Comparison of ENCODE assay signal across 24 mouse cellular contexts in genomic region chr4:40183781-40184180, GRCm38 (mm10).
"Had no signal": no experiment of that assay in that cellular context is flagged by ENCODE, and none has a peak within 500 bp of the region (broad histone marks: within the 10 kb centered on the region; RNA-seq: fewer than 3 reads in every experiment).

No protein-coding gene starts in this region.

- H3K27ac ChIP-seq: gastrocnemius, adult 2 months; heart, embryonic 10.5 days; hindbrain, embryonic 10.5 days; hindbrain, embryonic 12.5 days; hindbrain, embryonic 14.5 days; intestine, embryonic 15.5 days; kidney, postnatal 0 days; layer of hippocampus, adult 2 months; left cerebral cortex, adult 2 months; limb, embryonic 10.5 days; limb, embryonic 12.5 days; liver, embryonic 13.5 days; liver, embryonic 15.5 days had no signal

- DNase-seq: gastrocnemius, adult 2 months; gastrocnemius, postnatal 10 days; gastrocnemius, postnatal 25 days; heart, adult 18-20 months; heart, postnatal 10 days; heart, postnatal 4 days; kidney, postnatal 4 days; liver; liver, embryonic 13.5 days had no signal

- H3K4me1 ChIP-seq: heart, embryonic 10.5 days; heart, embryonic 12.5 days; hindbrain, embryonic 10.5 days; hindbrain, embryonic 12.5 days; intestine, embryonic 15.5 days; limb, embryonic 10.5 days; limb, embryonic 12.5 days had no signal

- H3K27me3 ChIP-seq: heart, embryonic 12.5 days; hindbrain, embryonic 12.5 days; intestine, embryonic 15.5 days; limb, embryonic 12.5 days; liver, embryonic 13.5 days; liver, embryonic 15.5 days had no signal

- H3K4me3 ChIP-seq: gastrocnemius, adult 2 months; heart, embryonic 10.5 days; heart, embryonic 12.5 days; hindbrain, embryonic 10.5 days; hindbrain, embryonic 12.5 days; intestine, embryonic 15.5 days; layer of hippocampus, adult 2 months; left cerebral cortex, adult 2 months; limb, embryonic 10.5 days; limb, embryonic 12.5 days; liver, embryonic 13.5 days; liver, embryonic 15.5 days had no signal

- ATAC-seq: forebrain, embryonic 16.5 days; inflammation-experienced regulatory T-cells, adult 6 months; intestine, embryonic 15.5 days; intestine, postnatal 0 days had no signal
